20 mouse cellular contexts compared by ENCODE assay signal in the genomic region with DNA sequence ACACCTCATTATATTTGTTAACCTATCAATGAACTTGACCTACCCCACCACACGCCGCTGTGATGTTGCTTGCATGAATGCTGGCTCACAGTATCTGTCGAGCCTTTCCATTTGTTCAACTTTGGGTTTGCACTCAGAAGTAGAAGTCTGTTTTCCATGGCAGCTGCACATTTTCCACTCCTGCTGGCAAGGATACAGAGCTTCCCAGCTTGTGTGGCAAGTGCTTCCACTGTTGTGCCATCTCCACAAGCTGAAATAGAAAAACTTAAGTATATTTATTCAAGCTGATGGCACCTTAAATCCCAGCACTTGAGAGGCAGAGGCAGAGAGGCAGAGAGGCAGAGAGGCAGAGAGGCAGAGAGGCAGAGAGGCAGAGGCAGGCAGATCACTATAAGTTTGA. TPM values are rescaled to one million over a fixed set of nuclear protein-coding genes. Genes with fewer than 3 reads are reported as not detected.
DNase-seq lines count a peak whose midpoint lies in the region; ATAC-seq lines count a peak whose summit lies in the region.
"Had no signal": no experiment of that assay in that cellular context is flagged by ENCODE, and none has a peak within 500 bp of the region (broad histone marks: within the 10 kb centered on the region; RNA-seq: fewer than 3 reads in every experiment).

No protein-coding gene starts in this region.

- H3K27me3 ChIP-seq in midbrain, embryonic 16.5 days (ENCODE audit: control insufficient read depth, insufficient read depth, low read depth, low read length) = no peaks in the 10 kb centered on the region
- H3K27me3 ChIP-seq: limb, embryonic 13.5 days; Patski had no signal

- no peak overlapping the region for H3K4me2 ChIP-seq in midbrain, embryonic 16.5 days (ENCODE audit: low read length)
- H3K4me2 ChIP-seq: limb, embryonic 13.5 days; midbrain, embryonic 11.5 days had no signal

- ATAC-seq in midbrain, embryonic 16.5 days = no peak
- ATAC-seq: hindbrain, embryonic 16.5 days; Patski had no signal

- no peak overlapping the region for H3K27ac ChIP-seq in midbrain, embryonic 16.5 days (ENCODE audit: low read length)
- H3K27ac ChIP-seq: forebrain, embryonic 10.5 days; heart, embryonic 10.5 days; limb, embryonic 13.5 days had no signal

- H3K9me3 ChIP-seq in midbrain, embryonic 16.5 days (replicated peaks; ENCODE audit: control insufficient read depth, low read length, poor library complexity, severe bottlenecking) = no peaks in the 10 kb centered on the region
- H3K9me3 ChIP-seq: forebrain, embryonic 10.5 days; heart, embryonic 10.5 days; limb, embryonic 13.5 days had no signal

- H3K4me1 ChIP-seq in midbrain, embryonic 16.5 days (ENCODE audit: control insufficient read depth, insufficient read depth, low read length) = no peaks in the 10 kb centered on the region
- H3K4me1 ChIP-seq: forebrain, embryonic 10.5 days; heart, embryonic 10.5 days; limb, embryonic 13.5 days had no signal

- no peak overlapping the region for H3K4me3 ChIP-seq in midbrain, embryonic 16.5 days (ENCODE audit: low read depth, low read length)
- H3K4me3 ChIP-seq: forebrain, embryonic 10.5 days; heart, embryonic 10.5 days; limb, embryonic 13.5 days had no signal

- no peaks in the 10 kb centered on the region for H3K36me3 ChIP-seq in midbrain, embryonic 16.5 days (ENCODE audit: control insufficient read depth, insufficient read depth, low read length)
- H3K36me3 ChIP-seq: forebrain, embryonic 10.5 days; limb, embryonic 13.5 days had no signal

- intact Hi-C loops in left cerebral cortex, postnatal 4 days (cut with DNase I) = no loop called here
- intact Hi-C loops in left cerebral cortex, postnatal 14 days (cut with DNase I) = no loop called here

- peak; percentile 7 to 22 for DNase-seq in left cerebral cortex, adult 18-20 months (ENCODE audit: low spot score in 2 of 2)
- no peak for DNase-seq in left cerebral cortex, postnatal 4 days
- DNase-seq in layer of hippocampus, adult 11-12 months (ENCODE audit: low spot score) = peak; percentile 49
- DNase-seq in left cerebral cortex, postnatal 14 days (ENCODE audit: low spot score in 2 of 2) = peak; percentile 45 to 61
- DNase-seq in right cerebral cortex, postnatal 4 days = peak; percentile 25
- DNase-seq in urinary bladder, postnatal 36 days (ENCODE audit: low spot score in 2 of 2) = no peak
- DNase-seq in thymus, postnatal 0 days (ENCODE audit: low spot score) = no peak
- DNase-seq: cerebellum, adult 11-12 months; gastrocnemius, postnatal 25 days; kidney, adult 8-10 months; kidney, postnatal 4 days; lung, postnatal 36 days; thymus, postnatal 36 days had no signal

- WGBS in midbrain, embryonic 16.5 days = 96% methylated on average over 3 of the region's 3 CpGs

- H3K9ac ChIP-seq in midbrain, embryonic 16.5 days (ENCODE audit: low read depth, low read length) = no peak overlapping the region
- H3K9ac ChIP-seq: limb, embryonic 13.5 days had no signal

RNA-seq across cellular contexts. Expression of a gene that starts 39.7 kb away (rescaled TPM):
- 10 to 100 TPM; 54.8 to 60.2 TPM for total RNA-seq in left cerebral cortex, adult 18-20 months (2021)
- 10 to 100 TPM; 49.8 to 51.0 TPM for total RNA-seq in left cerebral cortex, postnatal 4 days (2021)
- 10 to 100 TPM; 55.2 to 59.4 TPM for total RNA-seq in left cerebral cortex, postnatal 14 days (2021)
- 42.4 TPM in 2 replicates for polyA plus RNA-seq in midbrain, embryonic 16.5 days (2015; fragmentation: Nextera tagmentation; extraction: Ambion mirVana)
- 29.7 and 33.6 TPM in 2 replicates for polyA plus RNA-seq in thymus, postnatal 0 days (2015; fragmentation: Nextera tagmentation; extraction: Ambion mirVana)

RNA-seq across cellular contexts. Expression of a gene that starts 52.9 kb away (rescaled TPM):
- 1 to 10 TPM; 5.0 to 5.4 TPM for total RNA-seq in left cerebral cortex, adult 18-20 months (2021)
- total RNA-seq in left cerebral cortex, postnatal 4 days (2021) = 1 to 10 TPM; 2.2 to 2.3 TPM
- total RNA-seq in left cerebral cortex, postnatal 14 days (2021) = 1 to 10 TPM; 2.7 to 3.8 TPM
- polyA plus RNA-seq in midbrain, embryonic 16.5 days (2015; fragmentation: Nextera tagmentation; extraction: Ambion mirVana) = 0.93 and 1.5 TPM in 2 replicates
- polyA plus RNA-seq in thymus, postnatal 0 days (2015; fragmentation: Nextera tagmentation; extraction: Ambion mirVana) = 6.8 and 10.4 TPM in 2 replicates

RNA-seq across cellular contexts. Expression of a gene that starts 53.1 kb away (rescaled TPM):
- total RNA-seq in left cerebral cortex, adult 18-20 months (2021) = 1 to 10 TPM; 2.5 to 2.6 TPM
- 10 to 100 TPM in 1 of 2 experiments, 1 to 10 TPM in 1; 8.4 to 10.1 TPM for total RNA-seq in left cerebral cortex, postnatal 4 days (2021)
- 1 to 10 TPM; 2.4 to 3.3 TPM for total RNA-seq in left cerebral cortex, postnatal 14 days (2021)
- polyA plus RNA-seq in midbrain, embryonic 16.5 days (2015; fragmentation: Nextera tagmentation; extraction: Ambion mirVana) = 5.3 TPM in 2 replicates
- polyA plus RNA-seq in thymus, postnatal 0 days (2015; fragmentation: Nextera tagmentation; extraction: Ambion mirVana) = 12.7 and 12.9 TPM in 2 replicates

Comparison
In these comparisons a context has a peak if more than half of its experiments do, and no peak if none do; other contexts are left out.
1. DNase-seq: peak in left cerebral cortex, adult 18-20 months (2 of 2), layer of hippocampus, adult 11-12 months (single experiment), left cerebral cortex, postnatal 14 days (2 of 2) and right cerebral cortex, postnatal 4 days (single experiment); none in left cerebral cortex, postnatal 4 days (single experiment), urinary bladder, postnatal 36 days (0 of 2) and thymus, postnatal 0 days (single experiment).